Mouse (Mus musculus): ENCODE measurements at regions not wholly inside any gene's neighbourhood (a gene's known extent, or its start where the extent isn't known, plus 50 kb on each side); places are given as distances from the start of the nearest gene placed in this dataset.

GRCm38 (mm10) chr14:31934771-31935170 is 94.0 kb upstream of the Galnt15 start:
- Histone ChIP-seq H3K4me2 (ENCODE audit: low read depth, low read length) (peak overlapping the region; percentile 66), H3K9me3 (ENCODE audit: control insufficient read depth, low read length) (no peaks in the 10 kb centered on the region), H3K27ac (ENCODE audit: low read depth, low read length) (peak overlapping the region; percentile 91), H3K4me3 (ENCODE audit: low read depth, low read length) (peak overlapping the region; percentile 31; the same call in 1 of the 2 replicates), H3K4me1 (ENCODE audit: control insufficient read depth, insufficient read depth, low read length) (peaks cover 3% of the 10 kb centered on the region; the same call in 1 of the 2 replicates), H3K9ac (replicated peaks; ENCODE audit: low read depth, low read length) (peak overlapping the region; percentile 63), H3K36me3 (ENCODE audit: control insufficient read depth, insufficient read depth, low read length) (no peaks in the 10 kb centered on the region), H3K27me3 (ENCODE audit: control insufficient read depth, insufficient read depth, low read length) (no peaks in the 10 kb centered on the region)
- 7% methylated on average over 3 of the region's 3 CpGs for WGBS
- no peak for ATAC-seq (ENCODE audit: low read depth)

DNA sequence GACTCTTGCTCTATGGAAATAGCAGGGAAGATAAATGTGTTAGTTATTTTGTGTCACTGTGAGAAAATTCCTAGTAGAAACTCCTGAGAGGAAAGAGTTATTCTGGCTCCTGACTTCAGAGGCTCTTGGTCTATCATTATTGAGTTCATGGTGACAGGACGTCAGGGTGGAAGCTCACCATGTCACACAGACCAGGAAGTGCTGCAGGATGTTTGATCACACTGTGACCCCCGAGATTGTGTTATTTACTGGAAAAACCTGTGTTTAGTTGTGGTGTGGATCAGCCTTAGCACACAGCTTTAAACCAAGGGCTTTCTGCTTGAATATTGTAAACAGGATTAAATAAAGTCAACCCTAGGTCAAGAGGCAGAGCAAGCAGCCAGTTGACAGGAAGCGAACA is 93.4 kb upstream of the Galnt15 start:
- H3K36me3 ChIP-seq (ENCODE audit: control insufficient read depth, insufficient read depth, low read length): no peaks in the 10 kb centered on the region
- 57% methylated on average over 3 of the region's 3 CpGs for WGBS

GRCm38 (mm10) chr14:31936581-31936980 is 92.2 kb upstream of the Galnt15 start:
- Histone ChIP-seq H3K9ac (replicated peaks; ENCODE audit: low read depth, low read length) (no peak overlapping the region), H3K27me3 (ENCODE audit: control insufficient read depth, insufficient read depth, low read length) (no peaks in the 10 kb centered on the region), H3K27ac (ENCODE audit: low read depth, low read length) (no peak overlapping the region), H3K4me3 (ENCODE audit: low read depth, low read length) (no peak overlapping the region), H3K36me3 (ENCODE audit: control insufficient read depth, insufficient read depth, low read length) (no peaks in the 10 kb centered on the region), H3K4me2 (ENCODE audit: low read depth, low read length) (no peak overlapping the region), H3K4me1 (ENCODE audit: control insufficient read depth, insufficient read depth, low read length) (peaks cover 3% of the 10 kb centered on the region; the same call in 1 of the 2 replicates), H3K9me3 (ENCODE audit: control insufficient read depth, low read length) (no peaks in the 10 kb centered on the region)
- no peak for ATAC-seq (ENCODE audit: low read depth)
- 86% methylated on average over 3 of the region's 3 CpGs for WGBS

More for the DNA sequence above, 93.4 kb upstream of the Galnt15 start:
- no peaks in the 10 kb centered on the region for H3K9me3 ChIP-seq (ENCODE audit: control insufficient read depth, low read length)
- H3K4me3 ChIP-seq (ENCODE audit: low read depth, low read length): no peak overlapping the region
- no peak for ATAC-seq (ENCODE audit: low read depth)
- H3K4me1 ChIP-seq (ENCODE audit: control insufficient read depth, insufficient read depth, low read length): peaks cover 3% of the 10 kb centered on the region; the same call in 1 of the 2 replicates
- H3K4me2 ChIP-seq (ENCODE audit: low read depth, low read length): no peak overlapping the region
- no peaks in the 10 kb centered on the region for H3K27me3 ChIP-seq (ENCODE audit: control insufficient read depth, insufficient read depth, low read length)
- no peak overlapping the region for H3K27ac ChIP-seq (ENCODE audit: low read depth, low read length)
- no peak overlapping the region for H3K9ac ChIP-seq (replicated peaks; ENCODE audit: low read depth, low read length)

DNA sequence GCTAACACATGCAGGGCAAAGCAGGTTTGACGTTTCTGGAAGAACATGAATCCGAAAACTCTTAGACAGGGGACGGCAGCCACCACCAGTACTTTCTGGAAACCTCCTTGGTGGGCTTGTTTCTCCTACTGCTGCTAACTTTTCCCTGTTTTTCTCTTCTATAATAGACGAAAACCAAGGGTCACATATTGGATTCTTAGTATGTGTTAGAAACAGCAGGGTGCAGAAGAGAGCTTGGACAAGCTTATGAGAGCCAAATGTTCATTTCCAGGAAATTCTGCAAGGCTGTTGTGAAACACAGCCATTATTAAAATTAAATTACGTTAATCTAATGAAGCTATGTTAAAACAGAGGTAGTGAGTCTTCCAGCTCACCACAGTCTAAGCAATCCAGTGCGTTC is 87.9 kb upstream of the Galnt15 start:
- Histone ChIP-seq H3K4me2 (ENCODE audit: low read depth, low read length) (no peak overlapping the region), H3K9ac (replicated peaks; ENCODE audit: low read depth, low read length) (no peak overlapping the region), H3K4me1 (ENCODE audit: control insufficient read depth, insufficient read depth, low read length) (no peaks in the 10 kb centered on the region), H3K36me3 (ENCODE audit: control insufficient read depth, insufficient read depth, low read length) (no peaks in the 10 kb centered on the region), H3K9me3 (ENCODE audit: control insufficient read depth, low read length) (no peaks in the 10 kb centered on the region), H3K27me3 (ENCODE audit: control insufficient read depth, insufficient read depth, low read length) (no peaks in the 10 kb centered on the region), H3K4me3 (ENCODE audit: low read depth, low read length) (no peak overlapping the region), H3K27ac (ENCODE audit: low read depth, low read length) (no peak overlapping the region)
- no peak for ATAC-seq (ENCODE audit: low read depth)
- WGBS: 85% methylated on average over 6 of the region's 6 CpGs

DNA sequence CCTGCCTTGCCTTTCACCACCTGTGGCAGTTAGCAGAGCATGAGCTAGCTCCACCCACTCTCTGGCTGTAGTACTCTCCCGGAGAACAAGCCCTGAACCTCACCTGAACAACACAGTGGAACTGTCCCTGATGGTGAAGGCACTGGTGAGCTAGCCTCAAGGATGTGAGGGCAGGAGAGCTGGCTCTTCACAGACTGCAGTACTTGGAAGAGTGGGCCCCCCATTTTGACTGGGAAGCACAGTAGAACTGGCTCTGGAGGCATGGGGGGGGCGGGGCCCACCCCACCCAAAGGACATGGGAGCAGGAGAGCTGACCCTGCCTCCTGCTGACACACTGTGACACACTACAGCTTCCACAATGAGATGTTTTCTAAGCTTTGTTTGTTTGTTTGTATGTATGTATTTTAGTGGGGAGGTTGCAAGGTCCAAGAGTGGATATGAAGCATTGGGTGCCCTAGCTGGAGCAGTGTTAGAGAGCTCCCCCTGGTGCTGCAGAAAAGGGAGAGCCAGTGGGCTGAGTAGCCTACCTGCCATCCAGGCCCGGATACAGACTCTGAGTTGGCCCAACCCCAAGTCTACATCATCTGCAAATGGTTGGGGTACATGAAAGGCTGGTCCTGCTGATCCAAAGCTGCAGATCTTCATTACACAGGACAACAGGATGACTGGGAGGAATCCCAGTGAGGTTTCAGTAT is 86.4 kb upstream of the Galnt15 start:
- Histone ChIP-seq H3K9me3 (ENCODE audit: control insufficient read depth, low read length) (no peaks in the 10 kb centered on the region), H3K4me2 (ENCODE audit: low read depth, low read length) (no peak overlapping the region), H3K4me3 (ENCODE audit: low read depth, low read length) (no peak overlapping the region), H3K36me3 (ENCODE audit: control insufficient read depth, insufficient read depth, low read length) (no peaks in the 10 kb centered on the region), H3K4me1 (ENCODE audit: control insufficient read depth, insufficient read depth, low read length) (no peaks in the 10 kb centered on the region), H3K9ac (replicated peaks; ENCODE audit: low read depth, low read length) (no peak overlapping the region), H3K27ac (ENCODE audit: low read depth, low read length) (no peak overlapping the region), H3K27me3 (ENCODE audit: control insufficient read depth, insufficient read depth, low read length) (no peaks in the 10 kb centered on the region)
- ATAC-seq (ENCODE audit: low read depth): no peak
- WGBS: 66% methylated on average over 3 of the region's 3 CpGs

DNA sequence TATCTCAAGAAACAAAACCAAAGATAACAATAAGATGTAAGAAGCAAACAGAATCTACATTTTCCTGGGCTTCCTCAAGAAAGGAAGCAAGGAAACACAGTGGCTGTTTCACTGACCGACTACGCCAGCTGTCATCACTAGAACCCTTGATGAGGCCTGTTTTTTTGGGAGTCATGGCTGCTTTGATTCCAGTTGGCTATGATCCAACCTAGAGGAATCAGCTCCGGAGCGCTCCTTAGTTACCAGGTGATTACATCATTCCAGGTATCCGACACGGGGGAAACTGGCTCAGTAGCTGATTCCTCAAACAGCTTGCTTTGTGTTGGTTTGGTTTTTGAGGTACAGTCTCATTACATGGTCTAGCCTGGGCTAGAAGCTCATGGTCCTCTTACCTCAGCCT is 84.1 kb upstream of the Galnt15 start:
- ATAC-seq (ENCODE audit: low read depth): no peak
- Histone ChIP-seq H3K9ac (replicated peaks; ENCODE audit: low read depth, low read length) (no peak overlapping the region), H3K36me3 (ENCODE audit: control insufficient read depth, insufficient read depth, low read length) (no peaks in the 10 kb centered on the region), H3K27ac (ENCODE audit: low read depth, low read length) (no peak overlapping the region), H3K9me3 (ENCODE audit: control insufficient read depth, low read length) (no peaks in the 10 kb centered on the region), H3K27me3 (ENCODE audit: control insufficient read depth, insufficient read depth, low read length) (no peaks in the 10 kb centered on the region), H3K4me2 (ENCODE audit: low read depth, low read length) (no peak overlapping the region), H3K4me1 (ENCODE audit: control insufficient read depth, insufficient read depth, low read length) (no peaks in the 10 kb centered on the region), H3K4me3 (ENCODE audit: low read depth, low read length) (no peak overlapping the region)
- 95% methylated on average over 6 of the region's 6 CpGs for WGBS

DNA sequence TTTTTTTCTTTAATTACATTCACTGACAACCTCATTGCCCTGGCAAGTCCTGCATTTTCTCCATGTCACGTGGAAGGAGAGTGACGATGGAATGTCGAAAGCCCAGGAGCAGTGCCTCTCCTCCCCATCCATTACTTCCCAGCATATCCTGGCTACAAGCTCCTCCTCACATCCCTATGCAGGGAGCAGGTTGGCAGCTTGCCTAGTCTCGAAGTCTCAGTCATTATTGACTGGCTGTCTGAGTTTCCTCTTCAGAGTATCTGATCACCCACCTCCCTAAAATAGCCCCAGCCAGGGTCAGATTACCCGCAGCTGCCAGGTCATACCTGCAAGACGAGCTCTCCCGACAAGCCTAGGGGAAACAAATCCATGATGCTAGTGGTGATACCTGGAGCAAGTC is 83.7 kb upstream of the Galnt15 start:
- Histone ChIP-seq H3K9ac (replicated peaks; ENCODE audit: low read depth, low read length) (no peak overlapping the region), H3K9me3 (ENCODE audit: control insufficient read depth, low read length) (no peaks in the 10 kb centered on the region), H3K36me3 (ENCODE audit: control insufficient read depth, insufficient read depth, low read length) (no peaks in the 10 kb centered on the region), H3K27me3 (ENCODE audit: control insufficient read depth, insufficient read depth, low read length) (no peaks in the 10 kb centered on the region), H3K4me3 (ENCODE audit: low read depth, low read length) (no peak overlapping the region), H3K4me1 (ENCODE audit: control insufficient read depth, insufficient read depth, low read length) (no peaks in the 10 kb centered on the region), H3K4me2 (ENCODE audit: low read depth, low read length) (no peak overlapping the region), H3K27ac (ENCODE audit: low read depth, low read length) (no peak overlapping the region)
- ATAC-seq (ENCODE audit: low read depth): no peak
- WGBS: 69% methylated on average over 7 of the region's 7 CpGs

DNA sequence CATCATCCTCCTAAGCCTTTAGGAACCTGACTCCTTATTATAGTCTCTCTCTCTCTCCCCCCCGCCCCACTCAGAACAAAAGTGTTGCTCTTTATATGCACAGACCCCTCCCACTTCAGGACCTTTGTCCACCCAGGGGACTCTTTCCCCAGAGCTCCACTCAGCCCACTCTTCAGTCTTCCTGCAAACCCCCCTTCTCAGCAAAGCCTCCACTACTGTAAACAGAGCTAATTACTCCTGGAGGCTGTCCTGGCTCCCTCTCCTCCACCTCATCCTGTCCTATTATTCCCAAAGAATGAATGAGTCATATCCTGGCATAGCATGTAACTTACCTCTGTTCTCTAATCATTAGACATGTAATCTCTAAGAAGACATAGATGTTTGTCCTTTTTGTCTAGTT is 82.8 kb upstream of the Galnt15 start:
- Histone ChIP-seq H3K36me3 (ENCODE audit: control insufficient read depth, insufficient read depth, low read length) (no peaks in the 10 kb centered on the region), H3K9me3 (ENCODE audit: control insufficient read depth, low read length) (no peaks in the 10 kb centered on the region), H3K27me3 (ENCODE audit: control insufficient read depth, insufficient read depth, low read length) (no peaks in the 10 kb centered on the region), H3K4me1 (ENCODE audit: control insufficient read depth, insufficient read depth, low read length) (no peaks in the 10 kb centered on the region), H3K9ac (replicated peaks; ENCODE audit: low read depth, low read length) (no peak overlapping the region), H3K4me2 (ENCODE audit: low read depth, low read length) (no peak overlapping the region), H3K4me3 (ENCODE audit: low read depth, low read length) (no peak overlapping the region), H3K27ac (ENCODE audit: low read depth, low read length) (no peak overlapping the region)
- ATAC-seq (ENCODE audit: low read depth): no peak
- WGBS: 82% methylated on average over 1 of the region's 1 CpGs

DNA sequence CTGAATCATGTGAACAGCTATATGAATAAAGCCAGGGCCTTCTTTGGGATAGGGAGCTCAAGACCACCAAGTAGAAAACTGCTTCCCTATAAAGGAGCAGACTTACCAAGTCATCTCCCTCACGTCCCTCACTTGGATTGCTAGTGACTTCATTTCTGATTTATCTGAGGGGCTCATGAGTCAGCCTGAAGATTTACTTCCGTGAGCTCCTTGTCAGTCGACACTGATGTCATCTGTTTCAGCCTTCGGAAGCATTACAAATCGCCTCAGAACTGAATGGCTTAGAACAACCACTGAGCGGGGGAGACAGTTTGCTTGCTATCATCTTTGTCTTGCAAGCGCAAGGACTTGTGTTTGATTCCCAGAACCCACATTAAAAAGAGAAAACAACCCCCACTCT is 81.5 kb upstream of the Galnt15 start:
- no peaks in the 10 kb centered on the region for H3K9me3 ChIP-seq (ENCODE audit: control insufficient read depth, low read length)
- no peak overlapping the region for H3K27ac ChIP-seq (ENCODE audit: low read depth, low read length)
- ATAC-seq (ENCODE audit: low read depth): no peak
- no peak overlapping the region for H3K4me3 ChIP-seq (ENCODE audit: low read depth, low read length)
- H3K4me2 ChIP-seq (ENCODE audit: low read depth, low read length): no peak overlapping the region
- H3K36me3 ChIP-seq (ENCODE audit: control insufficient read depth, insufficient read depth, low read length): no peaks in the 10 kb centered on the region
- H3K9ac ChIP-seq (replicated peaks; ENCODE audit: low read depth, low read length): no peak overlapping the region
- H3K27me3 ChIP-seq (ENCODE audit: control insufficient read depth, insufficient read depth, low read length): no peaks in the 10 kb centered on the region
- WGBS: 37% methylated on average over 7 of the region's 7 CpGs
- no peaks in the 10 kb centered on the region for H3K4me1 ChIP-seq (ENCODE audit: control insufficient read depth, insufficient read depth, low read length)
